In genomic region chr12:117282659-117283058, GRCm38 (mm10) we compare ENCODE assay signal across 13 mouse cellular contexts.
"Had no signal": no experiment of that assay in that cellular context is flagged by ENCODE, and none has a peak within 500 bp of the region (broad histone marks: within the 10 kb centered on the region; RNA-seq: fewer than 3 reads in every experiment).

No protein-coding gene starts in this region.

- H3K9ac ChIP-seq: limb, embryonic 13.5 days; liver, embryonic 14.5 days; stomach, embryonic 15.5 days had no signal

- H3K4me3 ChIP-seq: layer of hippocampus, adult 2 months; limb, embryonic 13.5 days; stomach, embryonic 15.5 days had no signal

- H3K27me3 ChIP-seq: limb, embryonic 13.5 days; stomach, embryonic 15.5 days had no signal

- DNase-seq: kidney, adult 8-10 months; kidney, postnatal 4 days; lung, adult 2 months; lung, postnatal 36 days; right cerebral cortex, postnatal 14 days; thymus, adult 2 months; thymus, postnatal 25 days had no signal

- ATAC-seq: intestine, postnatal 0 days; lung, postnatal 0 days had no signal

- H3K4me2 ChIP-seq: limb, embryonic 13.5 days; stomach, embryonic 15.5 days had no signal

- H3K9me3 ChIP-seq: limb, embryonic 13.5 days; stomach, embryonic 15.5 days had no signal

- H3K4me1 ChIP-seq: stomach, embryonic 15.5 days had no signal

- H3K27ac ChIP-seq: layer of hippocampus, adult 2 months; limb, embryonic 13.5 days; liver, embryonic 14.5 days; stomach, embryonic 15.5 days had no signal

- H3K36me3 ChIP-seq: limb, embryonic 13.5 days; stomach, embryonic 15.5 days had no signal
